Mouse (Mus musculus): ENCODE data around the gene Tmem270. TPM values are rescaled to one million over a fixed set of nuclear protein-coding genes. Genes with fewer than 3 reads are reported as not detected.

The Tmem270 gene
- not detected in 2 replicates for polyA plus RNA-seq (2015; fragmentation: Nextera tagmentation; extraction: Ambion mirVana)

DNA sequence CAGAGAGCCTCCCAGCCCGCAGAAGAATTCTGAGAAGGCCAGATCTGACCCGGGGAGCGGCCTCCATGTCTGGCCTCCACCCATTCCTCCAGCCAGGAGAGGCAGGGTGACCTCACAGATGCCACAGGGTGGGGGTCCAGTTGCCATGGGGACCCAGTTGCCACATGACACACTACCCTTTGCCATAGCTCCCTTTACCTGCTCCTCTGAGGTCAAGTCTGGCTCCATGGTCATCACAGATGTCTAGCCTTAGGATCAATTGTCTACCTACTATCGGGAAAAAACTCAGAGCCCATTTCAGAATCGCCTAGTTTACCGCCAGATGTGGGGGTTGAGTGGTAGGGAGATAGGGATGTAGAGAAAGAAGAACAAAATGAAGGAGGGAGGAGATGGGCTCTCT is at the start of gene Tmem270:
Tmem270 (minus strand) TSS at position 101 of the 400 bp plus-strand sequence.

DNA sequence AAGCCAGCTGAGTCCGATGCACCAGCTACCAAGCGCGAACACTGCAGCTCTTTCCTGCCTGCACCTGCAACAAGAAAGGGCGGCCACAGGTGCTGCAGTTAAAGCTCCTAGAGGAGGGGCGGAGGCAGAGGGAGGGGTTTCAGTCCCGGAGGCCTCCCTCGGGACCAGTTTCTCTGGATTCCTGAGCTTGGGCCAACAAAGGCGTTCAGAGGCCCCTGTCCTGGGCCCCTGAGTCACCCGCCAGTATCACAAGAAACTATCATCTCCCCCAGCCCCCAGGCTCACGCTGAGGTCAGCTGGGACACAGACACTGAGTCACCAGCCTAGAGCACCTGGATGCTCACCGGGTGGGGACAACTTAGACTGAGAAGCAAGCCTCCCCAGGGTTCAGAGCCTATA is 40.3 kb upstream of the Tmem270 start, which contains the start of gene Cldn4:
Cldn4 (minus strand) TSS at position 78 of the 399 bp plus-strand sequence.

DNA sequence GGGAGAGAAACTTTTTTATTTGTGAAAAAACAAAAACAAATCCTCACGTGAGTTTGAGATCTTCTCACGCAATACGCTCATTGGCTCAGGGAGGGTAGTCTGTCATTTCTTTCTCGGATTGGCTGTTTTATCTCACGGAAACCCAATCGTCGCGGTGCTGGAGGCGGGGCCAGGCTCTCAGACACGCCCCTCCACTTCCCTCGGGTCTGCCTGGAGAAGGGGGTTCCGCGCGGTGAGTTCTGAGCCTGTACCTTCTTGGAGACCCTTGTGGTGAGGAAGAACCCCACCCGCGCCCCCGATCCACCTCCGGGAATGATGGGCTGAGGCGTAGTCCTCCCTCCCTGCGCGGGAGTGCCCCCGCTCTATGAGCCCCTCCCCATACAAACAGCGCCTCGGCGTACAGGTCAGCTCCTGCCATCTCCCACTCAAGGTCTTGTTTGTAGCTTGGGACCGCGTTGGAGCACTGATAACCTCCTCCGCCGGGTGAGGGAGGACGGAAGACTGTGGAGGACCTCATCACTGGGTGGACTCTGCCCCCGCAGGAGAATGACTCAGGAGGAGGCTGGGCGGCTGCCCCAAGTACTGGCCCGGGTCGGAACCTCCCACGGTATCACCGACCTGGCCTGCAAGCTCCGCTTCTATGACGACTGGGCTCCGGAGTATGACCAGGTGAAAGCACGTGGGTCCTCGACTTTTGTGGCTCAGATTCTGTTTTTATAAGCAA is 25.8 kb upstream of the Tmem270 start, which contains the start of gene Mettl27:
Mettl27 (plus strand) TSS at position 190 of the 724 bp plus-strand sequence.

DNA sequence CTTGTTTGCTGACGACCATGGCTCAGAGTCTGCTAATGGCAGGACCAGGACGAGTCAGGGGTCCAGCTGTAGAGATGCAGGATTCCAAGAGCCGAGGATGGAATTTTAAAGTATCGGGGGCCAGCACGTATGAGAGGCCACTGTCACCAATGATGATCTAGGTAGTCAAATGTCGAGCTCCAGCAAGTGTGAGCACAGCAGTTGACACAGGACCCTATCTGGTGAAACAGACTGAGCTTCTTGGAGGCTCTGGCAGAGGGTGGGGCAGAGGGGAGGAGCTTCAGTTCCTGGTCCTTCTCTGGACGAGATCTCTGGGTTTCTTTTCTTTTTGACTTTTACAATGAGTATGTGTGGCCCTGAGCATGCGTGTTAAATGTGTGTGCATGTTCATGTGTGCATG is 8.8 kb upstream of the Tmem270 start, which contains the start of gene Cldn13:
Cldn13 (minus strand) TSS at position 216 of the 400 bp plus-strand sequence.

Other genes with a start within 250 kb of the Tmem270 start
- 1.9 and 3.0 TPM in 2 replicates for gene Limk1, start 218.1 kb downstream of the Tmem270 start, polyA plus RNA-seq (2015; fragmentation: Nextera tagmentation; extraction: Ambion mirVana)
- gene Eln, start 159.4 kb downstream of the Tmem270 start, polyA plus RNA-seq (2015; fragmentation: Nextera tagmentation; extraction: Ambion mirVana) = 537 and 634 TPM in 2 replicates
- 337 and 413 TPM in 2 replicates for gene Cldn13, start 8.8 kb upstream of the Tmem270 start, polyA plus RNA-seq (2015; fragmentation: Nextera tagmentation; extraction: Ambion mirVana)
- gene Mettl27, start 25.6 kb upstream of the Tmem270 start, polyA plus RNA-seq (2015; fragmentation: Nextera tagmentation; extraction: Ambion mirVana) = 44.5 and 52.7 TPM in 2 replicates
- gene Cldn4, start 40.2 kb upstream of the Tmem270 start, polyA plus RNA-seq (2015; fragmentation: Nextera tagmentation; extraction: Ambion mirVana) = 0.08 and 0.11 TPM in 2 replicates
- gene Cldn3, start 79.5 kb upstream of the Tmem270 start, polyA plus RNA-seq (2015; fragmentation: Nextera tagmentation; extraction: Ambion mirVana) = 0.78 and 0.80 TPM in 2 replicates
- gene Abhd11, start 102.4 kb upstream of the Tmem270 start, polyA plus RNA-seq (2015; fragmentation: Nextera tagmentation; extraction: Ambion mirVana) = 49.5 and 52.6 TPM in 2 replicates
- 2.1 TPM in 2 replicates for gene Stx1a, start 116.7 kb upstream of the Tmem270 start, polyA plus RNA-seq (2015; fragmentation: Nextera tagmentation; extraction: Ambion mirVana)
- 16.0 and 16.8 TPM in 2 replicates for gene Dnajc30, start 157.5 kb upstream of the Tmem270 start, polyA plus RNA-seq (2015; fragmentation: Nextera tagmentation; extraction: Ambion mirVana)
- gene Bud23, start 158.2 kb upstream of the Tmem270 start, polyA plus RNA-seq (2015; fragmentation: Nextera tagmentation; extraction: Ambion mirVana) = 51.1 and 55.2 TPM in 2 replicates
- gene Vps37d, start 171.5 kb upstream of the Tmem270 start, polyA plus RNA-seq (2015; fragmentation: Nextera tagmentation; extraction: Ambion mirVana) = 1.2 and 1.4 TPM in 2 replicates
- gene Mlxipl, start 183.2 kb upstream of the Tmem270 start, polyA plus RNA-seq (2015; fragmentation: Nextera tagmentation; extraction: Ambion mirVana) = 0.08 TPM in 1 of 2 replicates, not detected in the other
- 8.0 and 8.3 TPM in 2 replicates for gene Tbl2, start 242.9 kb upstream of the Tmem270 start, polyA plus RNA-seq (2015; fragmentation: Nextera tagmentation; extraction: Ambion mirVana)

Data from spleen, postnatal 0 days (tissue).